Mouse (Mus musculus): ENCODE measurements at regions not wholly inside any gene's neighbourhood (a gene's known extent, or its start where the extent isn't known, plus 50 kb on each side); places are given as distances from the start of the nearest gene placed in this dataset.

- ATAC-seq (ENCODE audit: low TSS enrichment), result no peak
Measured at GRCm38 (mm10) chr5:26206766-26207122, 50.7 kb upstream of the Gm7361 start.

GRCm38 (mm10) chr5:26206066-26206765, 51.3 kb upstream of the Gm7361 start:
- no peak for ATAC-seq (ENCODE audit: low TSS enrichment)

- no peak for ATAC-seq (ENCODE audit: low TSS enrichment)
Measured at GRCm38 (mm10) chr5:26202471-26202870, 55.0 kb upstream of the Gm7361 start.

GRCm38 (mm10) chr5:26189377-26189776, 68.1 kb upstream of the Gm7361 start:
- no peak for ATAC-seq (ENCODE audit: low TSS enrichment)

GRCm38 (mm10) chr5:26187212-26187611, 66.0 kb upstream of the Gm10220 start:
- ATAC-seq (ENCODE audit: low TSS enrichment), result no peak

- no peak for ATAC-seq (ENCODE audit: low TSS enrichment)
Measured at GRCm38 (mm10) chr5:26185417-26185816, 64.2 kb upstream of the Gm10220 start.

- peak; percentile 52; the same call in 1 of the 2 replicates for ATAC-seq (ENCODE audit: low TSS enrichment)
Measured at GRCm38 (mm10) chr5:26176064-26176463, 54.8 kb upstream of the Gm10220 start.

GRCm38 (mm10) chr5:26171662-26172384, 50.6 kb upstream of the Gm10220 start:
- ATAC-seq (ENCODE audit: low TSS enrichment), result no peak

- no peak for ATAC-seq (ENCODE audit: low TSS enrichment)
Measured at GRCm38 (mm10) chr5:26170717-26171500, 49.7 kb upstream of the Gm10220 start.

All from frontal cortex, adult (tissue).